Mouse (Mus musculus): Measurements from ENCODE around the gene Parg.

GRCm38 (mm10) chr14:32164173-32165051, 37.3 kb upstream of the Parg start:
- no peak for TF ChIP-seq CTCF (conservative IDR thresholded peaks at IDR 0.05; ENCODE audit: low read length)
- no peak for TF ChIP-seq NANOG (IDR thresholded peaks at IDR 0.05; ENCODE audit: borderline replicate concordance, low read length)

All from E14TG2a.4 (cell line).